Mouse (Mus musculus) CH12.LX (cell line): ENCODE measurements at regions not wholly inside any gene's neighbourhood (a gene's known extent, or its start where the extent isn't known, plus 50 kb on each side); places are given as distances from the start of the nearest gene placed in this dataset.

Experiments used
- CTCF ChIP-seq, 2 experiments: IDR thresholded peaks in 1 of 2; conservative IDR thresholded peaks in 1 of 2; 2 replicates each; pipeline ENCODE4 v1.5.1; 2011 to 2012; ENCODE audit warnings: low read depth in 2 of 2, low read length in 2 of 2, improper control_type of control experiment in 1 of 2, inconsistent platforms in 1 of 2, mild to moderate bottlenecking in 1 of 2, moderate library complexity in 1 of 2
- ELF1 ChIP-seq: IDR thresholded peaks from 2 replicates; pipeline ENCODE4 v1.6.1; 2014; ENCODE audit warnings: low read depth, mild to moderate bottlenecking, inconsistent platforms, low read length, improper control_type of control experiment
- MAZ ChIP-seq: IDR thresholded peaks from 2 replicates; pipeline ENCODE4 v1.6.1; 2012; ENCODE audit warnings: low read depth, mild to moderate bottlenecking, inconsistent platforms, low read length, improper control_type of control experiment, moderate library complexity
- MYC ChIP-seq: IDR thresholded peaks from 2 replicates; pipeline ENCODE4 v1.6.1; 2011; ENCODE audit warnings: low read depth, mild to moderate bottlenecking, improper control_type of control experiment, low read length
- NELFE ChIP-seq: IDR thresholded peaks from 2 replicates; pipeline ENCODE4 v1.6.1; 2011; ENCODE audit warnings: low read depth, low read length, improper control_type of control experiment
- POLR2A ChIP-seq: IDR thresholded peaks from 2 replicates; pipeline ENCODE4 v1.6.1; 2011; ENCODE audit warnings: low read depth, mild to moderate bottlenecking, improper control_type of control experiment, low read length
- SIN3A ChIP-seq: IDR thresholded peaks from 2 replicates; pipeline ENCODE4 v1.6.1; 2012; ENCODE audit warnings: low read length, improper control_type of control experiment, inconsistent platforms
- USF1 ChIP-seq: IDR thresholded peaks from 2 replicates; pipeline ENCODE4 v1.6.1; 2014; ENCODE audit warnings: low read depth, mild to moderate bottlenecking, inconsistent platforms, low read length, improper control_type of control experiment
- ZMIZ1 ChIP-seq: IDR thresholded peaks from 2 replicates; pipeline ENCODE4 v1.6.1; 2012; ENCODE audit warnings: low read depth, mild to moderate bottlenecking, inconsistent platforms, low read length, improper control_type of control experiment

- TF ChIP-seq CTCF (conservative IDR thresholded peaks at IDR 0.05 in 1 of 2, IDR thresholded peaks at IDR 0.05 in 1 of 2; ENCODE audit: low read depth in 2 of 2, low read length in 2 of 2) (no peak), MAZ (no peak), SIN3A (no peak), POLR2A (no peak), MYC (no peak), NELFE (no peak), ZMIZ1 (no peak), USF1 (no peak), ELF1 (no peak)
Observed at GRCm38 (mm10) chr10:56582065-56582464, 204.9 kb downstream of the Gja1 start.
